Mouse (Mus musculus) midbrain, embryonic 12.5 days (tissue): ENCODE results near the gene Tet3. TPM values are rescaled to one million over a fixed set of nuclear protein-coding genes. Genes with fewer than 3 reads are reported as not detected.

Experiments
- ATAC-seq: fragments of 200-750 bp; cut with Nextera tagmentation; 2 replicates; pipeline ENCODE4 v1.8.0; 2017; ENCODE audit warnings: low read depth, moderate TSS enrichment, moderate library complexity; ENCODE audit not compliant: low FRiP score
- H3K27ac ChIP-seq: fragments of 300-500 bp; sonication (generic); replicated peaks from 2 replicates; pipeline ENCODE4 v1.5.1; 2016; ENCODE audit warnings: mild to moderate bottlenecking
- H3K27me3 ChIP-seq: fragments of 300-500 bp; sonication (generic); 2 replicates; pipeline ENCODE4 v1.6.1; 2016; ENCODE audit warnings: mild to moderate bottlenecking
- H3K36me3 ChIP-seq: fragments of 300-500 bp; sonication (generic); 2 replicates; pipeline ENCODE4 v1.6.1; 2016
- H3K4me1 ChIP-seq: fragments of 300-500 bp; sonication (generic); 2 replicates; pipeline ENCODE4 v1.6.1; 2016
- H3K4me2 ChIP-seq: fragments of 300-500 bp; sonication (generic); replicated peaks from 2 replicates; pipeline ENCODE4 v1.6.1; 2016; ENCODE audit warnings: mild to moderate bottlenecking, moderate library complexity
- H3K4me3 ChIP-seq: fragments of 300-500 bp; sonication (generic); 2 replicates; pipeline ENCODE4 v1.5.1; 2016; ENCODE audit warnings: mild to moderate bottlenecking
- H3K9ac ChIP-seq: fragments of 300-500 bp; sonication (generic); replicated peaks from 2 replicates; pipeline ENCODE4 v1.6.1; 2016; ENCODE audit warnings: mild to moderate bottlenecking, moderate library complexity
- H3K9me3 ChIP-seq: fragments of 300-500 bp; sonication (generic); 2 replicates; pipeline ENCODE4 v1.6.1; 2016; ENCODE audit warnings: mild to moderate bottlenecking
- WGBS: fragments of 180-500 bp; shearing (Covaris S2); methylation state at CpG from one replicate; pipeline ENCODE4 v1.1.7; 2016; 5-methylcytosine and 5-hydroxymethylcytosine counted together
- polyA plus RNA-seq: library from polyadenylated mRNA; unstranded; fragments of >200 nt; fragmentation: Nextera tagmentation; extraction: Ambion mirVana; gene quantifications from 2 replicates; pipeline ENCODE4 v1.2.1, GENCODE M21; 2016

Tet3 gene
- polyA plus RNA-seq, 1 experiment from 2014 or later, result 65.0 TPM

GRCm38 (mm10) chr6:83436547-83436946, 22.3 kb downstream of the Tet3 start:
- no peak overlapping the region for H3K9ac ChIP-seq
- H3K4me1 ChIP-seq, result peaks cover 80% of the 10 kb centered on the region
- peaks cover 8% of the 10 kb centered on the region; the same call in 1 of the 2 replicates for H3K36me3 ChIP-seq
- no peaks in the 10 kb centered on the region for H3K9me3 ChIP-seq
- ATAC-seq, result no peak
- H3K27me3 ChIP-seq, result no peaks in the 10 kb centered on the region
- no peak overlapping the region for H3K27ac ChIP-seq
- H3K4me3 ChIP-seq, result no peak overlapping the region
- 71% methylated on average over 4 of the region's 4 CpGs for WGBS
- no peak overlapping the region for H3K4me2 ChIP-seq

GRCm38 (mm10) chr6:83435174-83435573, 23.7 kb downstream of the Tet3 start:
- peaks cover 8% of the 10 kb centered on the region; the same call in 1 of the 2 replicates for H3K36me3 ChIP-seq
- H3K4me3 ChIP-seq, result no peak overlapping the region
- WGBS, result 6% methylated on average over 5 of the region's 5 CpGs
- peaks cover 70% of the 10 kb centered on the region for H3K4me1 ChIP-seq
- ATAC-seq, result peak; percentile 64
- H3K27me3 ChIP-seq, result no peaks in the 10 kb centered on the region
- H3K9ac ChIP-seq, result peak overlapping the region; percentile 25; the same call in 1 of the 2 replicates
- H3K9me3 ChIP-seq, result no peaks in the 10 kb centered on the region
- peak overlapping the region; percentile 70 for H3K27ac ChIP-seq
- H3K4me2 ChIP-seq, result peak overlapping the region; percentile 27

GRCm38 (mm10) chr6:83433546-83433945, 25.3 kb downstream of the Tet3 start:
- no peak overlapping the region for H3K4me3 ChIP-seq
- H3K27me3 ChIP-seq, result no peaks in the 10 kb centered on the region
- peaks cover 66% of the 10 kb centered on the region for H3K4me1 ChIP-seq
- no peaks in the 10 kb centered on the region for H3K9me3 ChIP-seq
- no peak overlapping the region for H3K4me2 ChIP-seq
- H3K27ac ChIP-seq, result 0 out of 2 replicates have a peak overlapping the region, but pooled peaks have one; percentile 2
- WGBS, result 81% methylated on average over 4 of the region's 4 CpGs
- ATAC-seq, result no peak
- H3K9ac ChIP-seq, result no peak overlapping the region
- H3K36me3 ChIP-seq, result peaks cover 13% of the 10 kb centered on the region; the same call in 1 of the 2 replicates

- no peaks in the 10 kb centered on the region for H3K27me3 ChIP-seq
- no peaks in the 10 kb centered on the region for H3K9me3 ChIP-seq
- H3K36me3 ChIP-seq, result peaks cover 13% of the 10 kb centered on the region; the same call in 1 of the 2 replicates
- no peak for ATAC-seq
- no peak overlapping the region for H3K4me2 ChIP-seq
- H3K9ac ChIP-seq, result no peak overlapping the region
- peaks cover 66% of the 10 kb centered on the region for H3K4me1 ChIP-seq
- H3K27ac ChIP-seq, result no peak overlapping the region
- WGBS, result 93% methylated on average over 7 of the region's 7 CpGs
- H3K4me3 ChIP-seq, result no peak overlapping the region
Observed at GRCm38 (mm10) chr6:83432966-83433365, 25.9 kb downstream of the Tet3 start.

GRCm38 (mm10) chr6:83427968-83428731, 30.7 kb downstream of the Tet3 start:
- ATAC-seq, result 0 out of 2 replicates have a peak, but pooled peaks have one; percentile 8
- H3K9me3 ChIP-seq, result no peaks in the 10 kb centered on the region
- no peaks in the 10 kb centered on the region for H3K27me3 ChIP-seq
- peaks cover 26% of the 10 kb centered on the region for H3K36me3 ChIP-seq
- H3K4me3 ChIP-seq, result no peak overlapping the region
- peak overlapping the region; percentile 40 for H3K27ac ChIP-seq
- no peak overlapping the region for H3K4me2 ChIP-seq
- peak overlapping the region; percentile 3; the same call in 1 of the 2 replicates for H3K9ac ChIP-seq
- H3K4me1 ChIP-seq, result peaks cover 57% of the 10 kb centered on the region
- 64% methylated on average over 5 of the region's 5 CpGs for WGBS

GRCm38 (mm10) chr6:83427512-83427911, 31.4 kb downstream of the Tet3 start:
- no peak overlapping the region for H3K9ac ChIP-seq
- no peak overlapping the region for H3K4me2 ChIP-seq
- peaks cover 26% of the 10 kb centered on the region for H3K36me3 ChIP-seq
- no peak for ATAC-seq
- H3K4me1 ChIP-seq, result peaks cover 59% of the 10 kb centered on the region
- H3K4me3 ChIP-seq, result no peak overlapping the region
- peak overlapping the region; percentile 40 for H3K27ac ChIP-seq
- H3K27me3 ChIP-seq, result no peaks in the 10 kb centered on the region
- 46% methylated on average over 6 of the region's 6 CpGs for WGBS
- H3K9me3 ChIP-seq, result no peaks in the 10 kb centered on the region

GRCm38 (mm10) chr6:83426576-83426975, 32.3 kb downstream of the Tet3 start:
- WGBS, result 97% methylated on average over 3 of the region's 3 CpGs
- Histone ChIP-seq H3K4me1 (peaks cover 65% of the 10 kb centered on the region), H3K9ac (no peak overlapping the region), H3K4me2 (no peak overlapping the region), H3K36me3 (peaks cover 25% of the 10 kb centered on the region), H3K27me3 (no peaks in the 10 kb centered on the region), H3K9me3 (no peaks in the 10 kb centered on the region), H3K4me3 (no peak overlapping the region), H3K27ac (0 out of 2 replicates have a peak overlapping the region, but pooled peaks have one; percentile 21)
- no peak for ATAC-seq

GRCm38 (mm10) chr6:83424053-83424404, 34.9 kb downstream of the Tet3 start:
- no peak overlapping the region for H3K9ac ChIP-seq
- peaks cover 19% of the 10 kb centered on the region for H3K36me3 ChIP-seq
- no peaks in the 10 kb centered on the region for H3K27me3 ChIP-seq

GRCm38 (mm10) chr6:83423400-83424052, 35.4 kb downstream of the Tet3 start:
- no peaks in the 10 kb centered on the region for H3K9me3 ChIP-seq
- 0 out of 2 replicates have a peak, but pooled peaks have one; percentile 50 for ATAC-seq
- peaks cover 19% of the 10 kb centered on the region for H3K36me3 ChIP-seq
- peak overlapping the region; percentile 61 for H3K27ac ChIP-seq
- H3K27me3 ChIP-seq, result no peaks in the 10 kb centered on the region
- 41% methylated on average over 8 of the region's 8 CpGs for WGBS
- H3K4me2 ChIP-seq, result no peak overlapping the region
- no peak overlapping the region for H3K4me3 ChIP-seq
- no peak overlapping the region for H3K9ac ChIP-seq
- H3K4me1 ChIP-seq, result peaks cover 77% of the 10 kb centered on the region

More at GRCm38 (mm10) chr6:83424053-83424404, 34.9 kb downstream of the Tet3 start:
- 71% methylated on average over 4 of the region's 4 CpGs for WGBS
- peak overlapping the region; percentile 61 for H3K27ac ChIP-seq
- ATAC-seq, result no peak
- H3K4me3 ChIP-seq, result no peak overlapping the region
- H3K4me2 ChIP-seq, result no peak overlapping the region
- peaks cover 77% of the 10 kb centered on the region for H3K4me1 ChIP-seq
- no peaks in the 10 kb centered on the region for H3K9me3 ChIP-seq

- no peak for ATAC-seq
- Histone ChIP-seq H3K27me3 (no peaks in the 10 kb centered on the region), H3K27ac (no peak overlapping the region; the same call in none of the 2 replicates), H3K4me2 (no peak overlapping the region), H3K9ac (0 out of 2 replicates have a peak overlapping the region, but pooled peaks have one; percentile 11), H3K4me1 (peaks cover 74% of the 10 kb centered on the region), H3K9me3 (no peaks in the 10 kb centered on the region), H3K36me3 (peaks cover 22% of the 10 kb centered on the region), H3K4me3 (no peak overlapping the region)
- WGBS, result 19% methylated on average over 11 of the region's 11 CpGs
Observed at GRCm38 (mm10) chr6:83421866-83422649, 36.8 kb downstream of the Tet3 start.

GRCm38 (mm10) chr6:83419516-83419915, 39.4 kb downstream of the Tet3 start:
- no peak for ATAC-seq
- H3K4me2 ChIP-seq, result no peak overlapping the region
- no peaks in the 10 kb centered on the region for H3K27me3 ChIP-seq
- H3K36me3 ChIP-seq, result peaks cover 15% of the 10 kb centered on the region
- 94% methylated on average over 3 of the region's 3 CpGs for WGBS
- H3K4me1 ChIP-seq, result peaks cover 75% of the 10 kb centered on the region
- no peaks in the 10 kb centered on the region for H3K9me3 ChIP-seq
- H3K4me3 ChIP-seq, result no peak overlapping the region
- H3K9ac ChIP-seq, result no peak overlapping the region
- no peak overlapping the region for H3K27ac ChIP-seq
